Mouse (Mus musculus) bone marrow macrophage, adult 2 months (primary cell): Measurements from ENCODE around the gene Cox7a2l.

Experiments used
- CTCF ChIP-seq: IDR thresholded peaks from 2 replicates; pipeline ENCODE4 v1.5.1; 2012; ENCODE audit warnings: low read depth, mild to moderate bottlenecking, low read length, moderate library complexity
- POLR2A ChIP-seq: IDR thresholded peaks from 2 replicates; pipeline ENCODE4 v1.6.1; 2012; ENCODE audit warnings: mild to moderate bottlenecking, low read depth, low read length, borderline replicate concordance

DNA sequence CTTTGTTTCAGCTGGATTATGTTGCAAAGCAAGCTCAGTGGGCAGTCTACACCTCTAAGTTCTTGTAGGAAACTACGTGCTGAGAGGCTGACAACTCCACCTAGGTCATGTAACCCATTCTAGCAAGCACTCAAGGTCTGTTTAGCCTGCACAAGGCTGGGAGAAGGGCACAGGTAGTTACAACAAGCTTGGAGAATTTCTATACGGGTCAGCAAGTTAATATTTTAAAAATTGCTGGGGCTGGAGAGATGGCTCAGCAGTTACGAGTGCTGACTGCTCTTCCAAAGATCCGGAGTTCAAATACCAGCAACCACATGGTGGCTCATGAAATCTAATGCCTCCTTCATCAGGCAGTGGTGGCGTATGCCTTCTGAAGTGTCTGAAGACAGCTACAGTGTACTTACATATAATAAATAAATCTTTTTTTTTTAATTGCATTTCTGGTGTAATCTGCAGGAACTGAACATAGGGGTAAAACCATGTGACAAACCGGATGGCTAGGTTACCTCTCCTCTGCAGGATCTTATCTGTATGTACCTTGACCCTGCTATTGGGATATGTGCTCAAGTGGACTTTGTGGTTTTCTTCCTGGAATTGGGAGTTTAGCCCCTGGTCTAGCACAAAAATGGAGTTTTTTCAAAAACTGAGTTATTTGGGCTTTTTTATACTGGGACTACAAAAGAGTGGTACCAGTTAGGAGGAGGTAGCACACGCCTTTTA lies 34.2 kb downstream of the Cox7a2l start:
- TF ChIP-seq CTCF (no peak), POLR2A (no peak)
